Comparison of ENCODE assay signal across 26 mouse cellular contexts in the genomic region with DNA sequence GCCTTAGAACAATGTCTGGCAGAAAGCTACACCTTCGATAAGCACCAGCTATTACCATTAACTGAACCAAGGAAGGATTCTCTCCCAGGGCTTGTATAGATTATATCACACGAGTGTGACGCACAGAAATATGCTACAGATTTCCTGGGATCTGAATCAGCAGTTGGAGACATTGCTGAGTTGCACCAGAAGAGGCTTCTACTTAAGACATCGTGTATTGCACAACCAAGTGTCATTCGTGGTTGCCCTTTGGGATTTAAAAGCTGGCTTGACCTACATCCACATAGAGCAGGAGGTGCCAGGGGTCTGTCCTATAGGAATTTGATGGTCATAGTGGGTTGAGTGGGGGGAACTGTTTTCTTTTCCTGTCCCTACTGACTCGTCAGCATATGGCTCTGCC. TPM values are rescaled to one million over a fixed set of nuclear protein-coding genes. Genes with fewer than 3 reads are reported as not detected.
DNase-seq lines count a peak whose midpoint lies in the region; ATAC-seq lines count a peak whose summit lies in the region.
"Had no signal": no experiment of that assay in that cellular context is flagged by ENCODE, and none has a peak within 500 bp of the region (broad histone marks: within the 10 kb centered on the region; RNA-seq: fewer than 3 reads in every experiment).

No protein-coding gene starts in this region.

- H3K9ac ChIP-seq in forebrain, embryonic 15.5 days (replicated peaks), result no peak overlapping the region
- H3K9ac ChIP-seq: embryonic facial prominence, embryonic 12.5 days; forebrain, embryonic 12.5 days; forebrain, postnatal 0 days; hindbrain, embryonic 12.5 days had no signal

- H3K4me1 ChIP-seq in forebrain, embryonic 15.5 days, result no peaks in the 10 kb centered on the region
- H3K4me1 ChIP-seq: forebrain, embryonic 12.5 days; hindbrain, embryonic 12.5 days had no signal

- no peak overlapping the region for H3K4me3 ChIP-seq in macrophage (ENCODE audit: inconsistent target)
- H3K4me3 ChIP-seq in forebrain, embryonic 15.5 days, result no peak overlapping the region
- H3K4me3 ChIP-seq: embryonic facial prominence, embryonic 12.5 days; forebrain, embryonic 12.5 days; heart, embryonic 10.5 days; hindbrain, embryonic 12.5 days had no signal

- no peak for ATAC-seq in forebrain, embryonic 15.5 days (replicated peaks)
- ATAC-seq: activated CD4-positive, CD25-positive, alpha-beta regulatory T cell, adult 4 months; forebrain, postnatal 0 days; hindbrain, embryonic 16.5 days; inflammation-experienced regulatory T-cells, adult 6 months; Patski had no signal

- WGBS in macrophage (ENCODE audit: missing documents), result 40% methylated on average over 6 of the region's 6 CpGs
- WGBS in forebrain, embryonic 15.5 days, result 89% methylated on average over 6 of the region's 6 CpGs

- peak; percentile 12 for DNase-seq in lung, postnatal 36 days
- no peak for DNase-seq in lung, postnatal 4 days
- peak; percentile 63 for DNase-seq in adipocyte (ENCODE audit: low spot score)
- DNase-seq in layer of hippocampus, postnatal 10 days (ENCODE audit: low spot score in 2 of 2), result no peak
- no peak for DNase-seq in kidney, postnatal 25 days
- DNase-seq: adrenal gland, adult 2 months; adrenal gland, postnatal 25 days; B cell, adult 2 months; cerebellum, adult 2 months; cerebellum, postnatal 10 days; embryo, embryonic 11 days; forebrain, postnatal 0 days; gastrocnemius, postnatal 14 days; heart, postnatal 10 days; heart, postnatal 4 days had no signal

- no peaks in the 10 kb centered on the region for H3K9me3 ChIP-seq in forebrain, embryonic 15.5 days
- H3K9me3 ChIP-seq: embryonic facial prominence, embryonic 12.5 days; forebrain, embryonic 12.5 days; heart, embryonic 10.5 days; hindbrain, embryonic 12.5 days had no signal

- H3K36me3 ChIP-seq in macrophage (ENCODE audit: inconsistent target), result no peaks in the 10 kb centered on the region
- H3K36me3 ChIP-seq in forebrain, embryonic 15.5 days, result no peaks in the 10 kb centered on the region
- H3K36me3 ChIP-seq: embryonic facial prominence, embryonic 12.5 days; forebrain, embryonic 12.5 days; hindbrain, embryonic 12.5 days had no signal

- H3K4me2 ChIP-seq in forebrain, embryonic 15.5 days (replicated peaks), result no peak overlapping the region
- H3K4me2 ChIP-seq: embryonic facial prominence, embryonic 12.5 days; forebrain, embryonic 12.5 days; hindbrain, embryonic 12.5 days had no signal

- H3K79me2 ChIP-seq in macrophage (ENCODE audit: inconsistent target), result no peaks in the 10 kb centered on the region

- no peaks in the 10 kb centered on the region for H3K27me3 ChIP-seq in forebrain, embryonic 15.5 days
- H3K27me3 ChIP-seq: embryonic facial prominence, embryonic 12.5 days; forebrain, embryonic 12.5 days; hindbrain, embryonic 12.5 days; Patski had no signal

- peak overlapping the region; percentile 49 for H3K27ac ChIP-seq in macrophage
- H3K27ac ChIP-seq in forebrain, embryonic 15.5 days (replicated peaks), result no peak overlapping the region
- H3K27ac ChIP-seq: embryonic facial prominence, embryonic 12.5 days; forebrain, embryonic 12.5 days; heart, embryonic 10.5 days; hindbrain, embryonic 12.5 days had no signal

RNA-seq across cellular contexts. Expression of gene Olfml2b, which starts 58.6 kb away (rescaled TPM):
- total RNA-seq in macrophage (2018; cell fraction: chromatin; rRNA removed), result 1 to 10 TPM in 1 of 26 experiments, under 1 TPM in 3, not detected in 22; 0.18 to 3.4 (median 0.31) TPM
- under 1 TPM; 0.06 to 0.39 (median 0.16) TPM for total RNA-seq in macrophage (2018; cell fraction: cytosol; rRNA removed)
- 1 to 10 TPM in 2 of 26 experiments, under 1 TPM in 14, not detected in 10; 0.12 to 1.6 (median 0.25) TPM for total RNA-seq in macrophage (2018; cell fraction: nucleus; rRNA removed)
- 0.11 to 2.1 TPM (median 0.33 TPM) in 3 replicates for polyA plus RNA-seq in macrophage (2018)
- 10 to 100 TPM; 21.7 to 25.0 TPM for total RNA-seq in layer of hippocampus, postnatal 10 days (2021)
- 10.1 and 11.4 TPM in 2 replicates for polyA plus RNA-seq in forebrain, embryonic 15.5 days (2015; fragmentation: Nextera tagmentation; extraction: Ambion mirVana)
- total RNA-seq: MEL had no signal
- polyA plus RNA-seq: activated CD4-positive, CD25-positive, alpha-beta regulatory T cell, adult 4 months; inflammation-experienced regulatory T-cells, adult 6 months had no signal

Comparison
In these comparisons a context has a peak if more than half of its experiments do, and no peak if none do; other contexts are left out.
1. DNase-seq: peak in lung, postnatal 36 days (single experiment) and adipocyte (single experiment); none in lung, postnatal 4 days (0 of 2), layer of hippocampus, postnatal 10 days (0 of 2) and kidney, postnatal 25 days (0 of 2).